Mouse (Mus musculus) thymus, postnatal 36 days (tissue): ENCODE data around the gene BC030870.

Source experiments
- DNase-seq, 2 experiments: peaks; one replicate each; pipeline ENCODE4 v3.0.0; 2022; ENCODE audit warnings: mixed read lengths in 2 of 2

BC030870 gene

GRCm38 (mm10) chr8:65074733-65075132 is 54.6 kb downstream of the BC030870 start, which contains the start of gene Gm10663:
Gene Gm10663, plus strand, starts transcription at chr8:65075033.
- no peak for DNase-seq

DNA sequence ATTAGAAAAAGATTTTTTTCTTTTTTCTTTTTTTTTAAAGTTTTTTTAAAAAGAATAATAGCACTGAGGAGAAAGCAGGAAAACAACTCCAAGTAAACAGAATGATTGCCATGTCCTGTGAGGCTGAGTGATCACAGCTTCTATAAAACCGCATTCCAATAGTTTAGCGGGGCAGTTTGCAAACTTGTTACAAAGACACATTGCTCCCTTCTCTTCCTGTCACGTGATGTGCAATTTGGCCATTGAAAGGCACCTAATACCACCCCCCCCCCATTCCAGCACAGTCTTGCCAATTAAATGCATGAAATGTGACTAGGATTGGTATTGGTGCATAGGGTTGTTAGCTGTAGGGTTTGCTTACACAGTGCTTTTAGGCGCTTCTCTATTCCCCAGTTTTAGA is 58.4 kb downstream of the BC030870 start:
- no peak for DNase-seq

DNA sequence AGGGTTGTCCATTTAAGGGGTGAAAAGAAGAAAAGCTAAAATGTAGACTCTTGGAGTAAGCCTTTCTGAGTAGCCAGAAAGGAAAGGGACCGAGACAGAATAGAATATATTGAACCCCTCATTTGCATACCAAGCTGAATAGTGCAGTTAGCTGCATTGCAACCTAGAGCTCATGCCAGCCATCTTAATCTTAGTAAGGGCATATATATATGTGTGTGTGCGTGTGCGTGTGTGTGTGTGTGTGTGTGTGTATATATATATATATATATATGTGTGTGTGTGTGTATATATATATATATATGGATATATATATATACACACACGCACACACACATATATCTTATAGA is 60.9 kb downstream of the BC030870 start:
- DNase-seq = no peak

- DNase-seq = no peak
These were observed 61.5 kb downstream of the BC030870 start for GRCm38 (mm10) chr8:65067694-65068472.

DNA sequence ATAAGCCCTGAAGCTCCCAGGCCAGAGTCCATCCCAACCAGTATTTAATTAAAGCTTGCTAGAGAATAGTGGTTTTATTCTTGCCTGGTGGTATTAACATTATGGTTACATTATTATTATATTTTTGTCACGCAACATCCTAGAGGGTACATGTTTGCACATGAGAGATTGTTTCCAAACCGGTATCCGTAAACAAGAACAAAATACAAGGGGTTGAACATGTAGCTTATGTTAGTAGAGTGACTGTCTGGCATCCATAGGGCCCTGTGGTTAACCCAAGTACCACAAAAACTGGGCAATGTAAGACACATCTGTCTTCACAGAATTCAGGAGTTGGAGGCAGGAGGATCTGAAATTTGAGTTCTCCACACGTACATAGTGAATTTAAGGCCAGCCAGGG is 62.3 kb downstream of the BC030870 start:
- no peak for DNase-seq

- no peak for DNase-seq
These were observed 63.7 kb downstream of the BC030870 start for GRCm38 (mm10) chr8:65065622-65066021.

GRCm38 (mm10) chr8:65064071-65064470 is 65.3 kb downstream of the BC030870 start:
- DNase-seq = no peak

GRCm38 (mm10) chr8:65062195-65062594 is 67.2 kb downstream of the BC030870 start:
- DNase-seq = no peak

DNA sequence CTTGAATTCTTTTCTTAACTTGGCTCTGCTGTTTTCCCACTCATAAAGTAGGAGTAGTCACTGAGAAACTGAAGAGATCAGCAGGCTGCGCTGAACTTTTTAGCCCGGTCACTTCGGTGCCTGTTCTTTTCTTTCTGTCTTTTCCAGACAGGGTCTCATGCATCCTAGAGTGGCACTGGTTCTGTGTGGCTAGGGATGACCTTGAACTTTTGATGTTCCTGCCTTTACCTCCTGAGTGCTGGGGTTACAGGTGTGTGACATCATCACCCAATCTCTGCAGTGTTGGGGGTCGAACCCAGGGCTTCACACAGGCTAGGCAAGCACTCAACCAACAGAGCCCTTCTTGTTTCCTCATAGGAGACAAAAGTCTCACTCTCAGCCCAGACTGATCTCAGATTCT is 72.6 kb downstream of the BC030870 start:
- DNase-seq = no peak

DNA sequence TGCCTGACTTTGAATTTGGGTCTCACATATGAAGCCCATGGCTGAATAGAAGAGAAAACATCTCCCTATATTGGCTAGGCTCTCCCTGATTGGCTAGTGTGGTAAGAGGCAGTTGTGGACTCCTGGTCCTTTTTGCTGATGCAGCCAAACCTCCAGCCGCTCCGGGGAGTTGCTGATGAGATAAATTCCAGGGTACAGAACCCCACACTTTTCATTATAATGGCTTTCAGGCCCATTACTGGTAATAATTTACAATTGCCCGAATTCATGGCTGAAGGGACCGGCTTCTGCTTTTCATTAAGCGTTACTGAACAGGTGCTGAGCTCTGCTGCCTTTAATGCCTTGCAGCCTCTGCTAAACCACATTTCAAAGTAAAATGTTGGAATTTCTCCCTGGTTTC is 75.4 kb downstream of the BC030870 start:
- no peak for DNase-seq

GRCm38 (mm10) chr8:65053554-65053953 is 75.8 kb downstream of the BC030870 start:
- no peak for DNase-seq

DNA sequence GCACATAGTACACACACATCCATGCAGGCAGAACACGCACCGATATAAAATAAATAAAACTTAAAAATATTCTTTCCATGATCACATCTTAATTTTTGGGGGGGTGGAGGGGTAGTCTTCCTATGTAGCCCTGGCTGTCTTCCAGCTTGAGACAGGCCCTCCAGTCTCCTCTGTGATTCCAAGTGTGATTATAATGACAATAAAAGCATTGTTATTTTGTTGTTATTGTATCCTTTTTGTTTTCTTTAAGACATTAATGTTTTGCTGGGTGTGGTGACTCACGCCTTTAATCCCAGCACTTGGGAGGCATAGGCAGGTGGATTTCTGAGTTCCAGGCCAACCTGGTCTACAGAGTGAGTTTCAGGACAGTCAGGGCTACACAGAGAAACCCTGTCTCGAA is 81.6 kb downstream of the BC030870 start:
- no peak for DNase-seq

- DNase-seq = no peak
These were observed 82.2 kb downstream of the BC030870 start for GRCm38 (mm10) chr8:65047193-65047592.

DNA sequence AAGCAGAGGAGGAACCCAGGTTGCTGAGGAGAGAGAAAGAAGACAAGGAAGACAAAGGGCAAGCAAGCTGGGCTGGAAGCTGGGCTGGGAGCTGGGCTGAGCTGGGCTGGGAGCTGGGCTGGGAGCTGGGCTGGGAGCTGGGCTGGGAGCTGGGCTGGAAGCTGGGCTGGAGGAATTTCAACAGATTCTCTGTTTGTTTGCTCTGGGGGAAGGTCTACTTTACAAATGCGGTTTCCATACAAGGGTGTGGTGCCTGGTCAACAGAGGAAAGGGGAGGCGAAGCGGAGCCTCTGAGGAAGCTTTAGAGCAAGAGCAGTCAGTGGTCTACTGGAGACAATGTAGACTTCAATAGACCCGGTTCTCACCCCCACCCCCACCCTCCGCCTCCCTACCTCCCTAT is 82.8 kb downstream of the BC030870 start:
- no peak for DNase-seq

GRCm38 (mm10) chr8:65037117-65037533 is 92.2 kb downstream of the BC030870 start, which contains the start of gene Apela:
Gene Apela, minus strand, starts transcription at chr8:65037336.
- DNase-seq = no peak
